Mouse (Mus musculus): ENCODE results near the gene Cysrt1.

DNA sequence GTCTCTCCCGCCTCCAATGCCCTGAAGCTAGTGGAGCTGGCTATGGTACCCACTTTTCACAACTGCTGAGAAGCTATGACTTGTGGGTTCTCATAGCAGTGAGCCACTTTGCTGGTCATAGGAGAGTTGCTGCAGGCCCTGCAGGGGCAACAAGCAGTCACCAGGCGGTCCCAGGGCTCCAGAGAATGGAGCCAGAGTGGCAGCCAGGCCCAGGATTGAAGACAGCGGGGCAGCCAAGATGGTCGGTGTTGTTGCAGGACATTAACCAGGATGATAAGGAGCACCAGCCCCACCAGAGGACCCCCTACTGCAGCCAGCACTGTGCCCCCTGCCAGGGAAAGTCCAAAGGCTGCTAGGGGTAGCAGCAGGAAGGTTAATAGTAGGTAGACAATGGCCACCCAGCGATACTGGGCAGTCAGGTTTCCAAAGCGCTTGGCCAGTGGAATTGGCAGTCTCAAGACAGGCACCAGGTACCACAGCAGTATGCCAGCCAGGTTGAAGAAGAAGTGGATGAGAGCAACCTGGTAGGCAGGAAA is 13.2 kb downstream of the Cysrt1 start:
- TF ChIP-seq CTCF (IDR thresholded peaks at IDR 0.05; ENCODE audit: low read depth) (no peak), EP300 (IDR thresholded peaks at IDR 0.05; ENCODE audit: low read depth) (no peak)
